Mouse (Mus musculus): ENCODE measurements at regions not wholly inside any gene's neighbourhood (a gene's known extent, or its start where the extent isn't known, plus 50 kb on each side); places are given as distances from the start of the nearest gene placed in this dataset.

GRCm38 (mm10) chr17:89802148-89802547, 108.1 kb downstream of the Gm10184 start:
- Histone ChIP-seq H3K27me3 (replicated peaks; ENCODE audit: insufficient read depth, low read length) (no peaks in the 10 kb centered on the region), H3K4me1 (ENCODE audit: insufficient read depth, low read depth, low read length) (no peaks in the 10 kb centered on the region), H3K4me2 (replicated peaks; ENCODE audit: low read depth, low read length) (no peak overlapping the region), H3K9me3 (ENCODE audit: low read length) (no peaks in the 10 kb centered on the region), H3K27ac (ENCODE audit: low read length) (no peak overlapping the region), H3K9ac (replicated peaks; ENCODE audit: low read depth) (no peak overlapping the region), H3K36me3 (ENCODE audit: insufficient read depth, low read length) (no peaks in the 10 kb centered on the region), H3K4me3 (ENCODE audit: low read depth, low read length) (no peak overlapping the region)
- TF ChIP-seq CTCF (IDR thresholded peaks at IDR 0.05): no peak
- no peak for TF ChIP-seq EP300 (IDR thresholded peaks at IDR 0.05)
- ATAC-seq (no peak), DNase-seq (ENCODE audit: low spot score) (no peak)
- 71% methylated on average over 1 of the region's 1 CpGs for WGBS

GRCm38 (mm10) chr17:89777570-89777969, 132.7 kb downstream of the Gm10184 start:
- Histone ChIP-seq H3K4me1 (ENCODE audit: insufficient read depth, low read depth, low read length) (no peaks in the 10 kb centered on the region), H3K9me3 (ENCODE audit: low read length) (no peaks in the 10 kb centered on the region), H3K27ac (ENCODE audit: low read length) (no peak overlapping the region), H3K4me2 (replicated peaks; ENCODE audit: low read depth, low read length) (no peak overlapping the region), H3K27me3 (replicated peaks; ENCODE audit: insufficient read depth, low read length) (no peaks in the 10 kb centered on the region), H3K4me3 (ENCODE audit: low read depth, low read length) (no peak overlapping the region), H3K36me3 (ENCODE audit: insufficient read depth, low read length) (no peaks in the 10 kb centered on the region), H3K9ac (replicated peaks; ENCODE audit: low read depth) (no peak overlapping the region)
- ATAC-seq (no peak), DNase-seq (ENCODE audit: low spot score) (no peak)
- TF ChIP-seq CTCF (IDR thresholded peaks at IDR 0.05) (no peak), EP300 (IDR thresholded peaks at IDR 0.05) (no peak)
- 71% methylated on average over 3 of the region's 3 CpGs for WGBS

GRCm38 (mm10) chr17:89766229-89766875, 143.9 kb downstream of the Gm10184 start:
- Histone ChIP-seq H3K27me3 (replicated peaks; ENCODE audit: insufficient read depth, low read length) (no peaks in the 10 kb centered on the region), H3K9ac (replicated peaks; ENCODE audit: low read depth) (no peak overlapping the region), H3K4me3 (ENCODE audit: low read depth, low read length) (no peak overlapping the region), H3K4me1 (ENCODE audit: insufficient read depth, low read depth, low read length) (no peaks in the 10 kb centered on the region), H3K36me3 (ENCODE audit: insufficient read depth, low read length) (no peaks in the 10 kb centered on the region), H3K9me3 (ENCODE audit: low read length) (no peaks in the 10 kb centered on the region), H3K4me2 (replicated peaks; ENCODE audit: low read depth, low read length) (no peak overlapping the region), H3K27ac (ENCODE audit: low read length) (no peak overlapping the region)
- DNase-seq (ENCODE audit: low spot score) (peak; percentile 51), ATAC-seq (peak; percentile 91)
- no peak for TF ChIP-seq CTCF (IDR thresholded peaks at IDR 0.05)
- no peak for TF ChIP-seq EP300 (IDR thresholded peaks at IDR 0.05)
- 38% methylated on average over 1 of the region's 1 CpGs for WGBS

DNA sequence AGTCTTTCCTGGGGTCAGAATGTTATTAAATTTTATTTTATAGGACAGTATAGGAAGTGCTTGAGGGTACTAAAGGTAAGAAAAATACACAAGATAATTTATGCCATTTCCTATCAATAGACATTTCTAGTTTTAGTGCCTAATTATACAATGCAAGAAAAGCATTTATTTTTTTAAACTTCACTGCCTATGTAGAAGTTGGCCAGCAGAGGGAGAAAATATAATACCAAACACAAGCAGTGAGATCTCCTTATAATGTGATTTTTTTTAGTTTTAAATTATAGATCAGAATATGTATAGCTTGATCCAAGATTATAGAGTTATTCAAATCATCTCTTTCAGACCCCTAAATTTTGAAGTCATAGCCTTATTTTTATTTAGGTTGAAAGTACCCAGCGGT, 172.8 kb downstream of the Gm10184 start:
- ATAC-seq: no peak
- Histone ChIP-seq H3K9ac (replicated peaks; ENCODE audit: low read depth) (no peak overlapping the region), H3K36me3 (ENCODE audit: insufficient read depth, low read length) (no peaks in the 10 kb centered on the region), H3K4me2 (replicated peaks; ENCODE audit: low read depth, low read length) (no peak overlapping the region), H3K4me3 (ENCODE audit: low read depth, low read length) (no peak overlapping the region), H3K27ac (ENCODE audit: low read length) (no peak overlapping the region), H3K27me3 (replicated peaks; ENCODE audit: insufficient read depth, low read length) (no peaks in the 10 kb centered on the region), H3K4me1 (ENCODE audit: insufficient read depth, low read depth, low read length) (no peaks in the 10 kb centered on the region), H3K9me3 (ENCODE audit: low read length) (no peaks in the 10 kb centered on the region)
- 91% methylated on average over 1 of the region's 1 CpGs for WGBS
- TF ChIP-seq EP300 (IDR thresholded peaks at IDR 0.05) (no peak), CTCF (IDR thresholded peaks at IDR 0.05) (no peak)
- DNase-seq (ENCODE audit: low spot score): no peak

DNA sequence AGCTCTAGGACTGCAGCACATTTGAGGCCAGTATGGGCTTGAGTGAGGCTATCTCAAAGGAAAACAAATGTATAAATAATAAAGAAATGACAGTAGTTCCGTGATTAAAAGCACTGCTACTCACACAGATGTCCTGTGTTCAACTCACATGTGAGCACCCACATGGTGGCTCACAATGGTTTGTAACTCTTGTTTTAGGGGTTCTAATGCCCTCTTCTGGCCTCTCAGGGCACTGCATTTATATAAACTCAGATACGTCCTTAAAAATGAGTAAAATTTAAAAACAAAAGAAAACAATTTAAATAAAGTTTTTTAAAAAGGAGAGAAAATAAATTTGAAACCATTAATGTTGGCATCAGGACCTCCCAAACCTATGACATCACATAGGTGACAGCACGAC, 184.7 kb downstream of the Gm10184 start:
- no peaks in the 10 kb centered on the region for H3K9me3 ChIP-seq (ENCODE audit: low read length)
- 54% methylated on average over 3 of the region's 3 CpGs for WGBS
- TF ChIP-seq CTCF (IDR thresholded peaks at IDR 0.05): peak; percentile 12; the same call in 1 of the 2 replicates
- no peak for TF ChIP-seq EP300 (IDR thresholded peaks at IDR 0.05)
- no peaks in the 10 kb centered on the region for H3K4me1 ChIP-seq (ENCODE audit: insufficient read depth, low read depth, low read length)
- ATAC-seq: no peak
- H3K27me3 ChIP-seq (replicated peaks; ENCODE audit: insufficient read depth, low read length): no peaks in the 10 kb centered on the region
- H3K9ac ChIP-seq (replicated peaks; ENCODE audit: low read depth): no peak overlapping the region
- H3K4me2 ChIP-seq (replicated peaks; ENCODE audit: low read depth, low read length): no peak overlapping the region
- no peak for DNase-seq (ENCODE audit: low spot score)
- no peak overlapping the region for H3K4me3 ChIP-seq (ENCODE audit: low read depth, low read length)
- no peak overlapping the region for H3K27ac ChIP-seq (ENCODE audit: low read length)
- H3K36me3 ChIP-seq (ENCODE audit: insufficient read depth, low read length): no peaks in the 10 kb centered on the region

- Histone ChIP-seq H3K4me3 (ENCODE audit: low read depth, low read length) (no peak overlapping the region), H3K27ac (ENCODE audit: low read length) (no peak overlapping the region), H3K9ac (replicated peaks; ENCODE audit: low read depth) (no peak overlapping the region), H3K4me2 (replicated peaks; ENCODE audit: low read depth, low read length) (no peak overlapping the region), H3K27me3 (replicated peaks; ENCODE audit: insufficient read depth, low read length) (no peaks in the 10 kb centered on the region), H3K4me1 (ENCODE audit: insufficient read depth, low read depth, low read length) (no peaks in the 10 kb centered on the region), H3K36me3 (ENCODE audit: insufficient read depth, low read length) (no peaks in the 10 kb centered on the region), H3K9me3 (ENCODE audit: low read length) (no peaks in the 10 kb centered on the region)
- WGBS: 72% methylated on average over 3 of the region's 3 CpGs
- TF ChIP-seq EP300 (IDR thresholded peaks at IDR 0.05) (no peak), CTCF (IDR thresholded peaks at IDR 0.05) (no peak)
- ATAC-seq (no peak), DNase-seq (ENCODE audit: low spot score) (no peak)
Measured at GRCm38 (mm10) chr17:89681798-89682197, 228.5 kb downstream of the Gm10184 start.

DNA sequence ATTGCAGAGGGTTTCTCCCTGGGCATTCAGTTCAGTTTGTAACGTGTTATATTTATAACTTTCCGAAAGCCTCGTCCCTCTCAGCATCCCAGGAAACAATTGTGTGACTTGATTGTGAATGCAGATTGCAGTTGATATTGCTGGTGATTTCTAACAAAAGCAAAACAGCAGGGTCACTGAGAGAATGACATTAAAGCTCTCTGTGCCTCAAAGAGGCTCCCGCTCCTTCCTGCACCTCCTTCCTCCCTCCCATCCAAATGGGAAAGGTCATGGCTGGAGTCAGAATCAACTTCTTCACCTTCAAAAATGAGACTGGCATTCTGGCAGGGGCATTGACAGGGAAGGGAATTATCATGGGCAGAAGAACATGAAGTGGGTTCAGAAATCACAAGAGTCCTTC, 251.9 kb downstream of the Gm10184 start:
- Histone ChIP-seq H3K36me3 (ENCODE audit: insufficient read depth, low read length) (no peaks in the 10 kb centered on the region), H3K4me2 (replicated peaks; ENCODE audit: low read depth, low read length) (no peak overlapping the region), H3K4me3 (ENCODE audit: low read depth, low read length) (no peak overlapping the region), H3K27me3 (replicated peaks; ENCODE audit: insufficient read depth, low read length) (no peaks in the 10 kb centered on the region), H3K9me3 (ENCODE audit: low read length) (no peaks in the 10 kb centered on the region), H3K9ac (replicated peaks; ENCODE audit: low read depth) (no peak overlapping the region), H3K4me1 (ENCODE audit: insufficient read depth, low read depth, low read length) (no peaks in the 10 kb centered on the region), H3K27ac (ENCODE audit: low read length) (no peak overlapping the region)
- DNase-seq (ENCODE audit: low spot score) (no peak), ATAC-seq (no peak)
- TF ChIP-seq CTCF (IDR thresholded peaks at IDR 0.05) (no peak), EP300 (IDR thresholded peaks at IDR 0.05) (no peak)
- WGBS: 75% methylated on average over 4 of the region's 4 CpGs
